Mouse (Mus musculus) spleen, adult 12 weeks (tissue): ENCODE data around the gene Ntm.

Experiments
- DNase-seq: peaks from one replicate; pipeline ENCODE4 v3.0.0; 2022; ENCODE audit warnings: low spot score

Ntm gene

GRCm38 (mm10) chr9:29409216-29409907, 553.6 kb downstream of the Ntm start:
- no peak for DNase-seq

- no peak for DNase-seq
Measured at GRCm38 (mm10) chr9:29407954-29408353, 555.0 kb downstream of the Ntm start.

DNA sequence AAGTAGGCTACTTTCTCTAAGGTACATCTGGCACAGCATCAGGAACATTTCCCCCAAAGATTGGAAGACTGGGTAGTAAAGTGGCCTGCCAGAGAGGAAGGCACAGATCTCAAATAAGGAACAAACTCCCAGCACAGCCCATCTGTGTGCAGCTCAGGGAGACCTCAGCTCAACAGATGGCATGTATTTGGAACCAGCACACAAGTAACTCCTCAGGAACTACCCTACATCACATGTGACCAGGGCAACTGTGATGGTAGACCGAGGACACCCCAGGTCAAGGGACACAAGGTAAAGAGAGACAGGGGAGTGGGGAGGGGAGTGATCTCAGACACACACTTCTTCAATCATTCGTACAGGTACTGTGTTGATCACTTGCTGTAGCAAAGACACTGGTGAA, 556.0 kb downstream of the Ntm start:
- DNase-seq = no peak

GRCm38 (mm10) chr9:29406046-29406445, 556.9 kb downstream of the Ntm start:
- DNase-seq = no peak

GRCm38 (mm10) chr9:29400151-29400550, 562.8 kb downstream of the Ntm start:
- no peak for DNase-seq

- no peak for DNase-seq
Measured at GRCm38 (mm10) chr9:29396101-29396500, 566.8 kb downstream of the Ntm start.

DNA sequence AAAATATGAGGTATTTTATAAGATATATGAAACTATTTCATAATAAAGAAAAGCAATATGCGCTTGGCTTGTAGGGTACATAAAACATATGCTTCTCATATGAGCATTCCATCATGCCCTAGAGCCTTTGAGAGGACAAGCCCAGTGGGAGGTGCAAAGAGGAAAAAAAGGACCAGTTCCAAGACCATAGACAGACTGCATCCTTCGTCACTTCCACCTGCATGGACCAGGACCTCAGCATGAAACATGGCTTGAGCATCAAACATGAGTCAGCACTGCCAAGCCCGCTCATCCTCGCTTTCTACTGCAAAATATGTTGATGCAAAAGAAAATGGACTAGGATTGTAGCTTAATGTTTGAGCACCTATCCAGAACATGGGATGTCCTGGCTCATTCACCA, 569.8 kb downstream of the Ntm start:
- no peak for DNase-seq

DNA sequence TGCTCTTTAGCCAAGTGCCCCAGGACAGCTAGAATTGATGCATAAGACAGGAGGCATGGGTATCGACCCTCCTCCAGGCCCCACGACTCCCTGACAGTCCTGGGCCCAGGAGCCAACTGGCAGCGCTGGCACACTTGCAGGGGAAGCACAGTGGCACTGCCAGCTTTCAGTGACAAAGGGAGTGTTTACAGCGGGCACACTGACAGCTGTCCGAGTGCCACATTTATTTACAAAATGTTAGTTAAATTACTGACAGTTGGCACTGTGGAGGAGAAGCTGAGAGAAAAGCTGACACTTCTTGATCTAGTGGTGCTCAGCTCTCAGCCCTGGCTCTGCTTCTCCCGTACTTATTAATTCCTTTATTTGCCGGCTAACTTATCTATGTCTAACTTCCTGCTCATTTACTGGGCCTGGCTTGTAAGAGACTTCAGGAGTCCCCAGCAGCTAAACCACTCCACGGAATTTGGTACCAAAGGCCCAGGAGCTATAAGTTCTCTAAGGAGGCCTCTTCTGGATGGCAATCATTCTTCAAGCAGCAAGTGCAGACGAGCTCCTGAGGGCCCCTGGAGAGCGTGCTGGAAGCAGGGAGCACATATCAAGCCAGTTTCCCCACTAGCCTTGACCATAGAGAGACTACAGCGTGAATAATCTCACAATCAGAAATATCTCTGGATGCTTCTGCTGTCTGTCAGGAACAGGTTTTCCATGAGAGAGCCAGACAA, 572.0 kb downstream of the Ntm start:
- no peak for DNase-seq

- no peak for DNase-seq
Measured at GRCm38 (mm10) chr9:29389224-29389623, 573.7 kb downstream of the Ntm start.

GRCm38 (mm10) chr9:29387136-29387535, 575.8 kb downstream of the Ntm start:
- DNase-seq = no peak

DNA sequence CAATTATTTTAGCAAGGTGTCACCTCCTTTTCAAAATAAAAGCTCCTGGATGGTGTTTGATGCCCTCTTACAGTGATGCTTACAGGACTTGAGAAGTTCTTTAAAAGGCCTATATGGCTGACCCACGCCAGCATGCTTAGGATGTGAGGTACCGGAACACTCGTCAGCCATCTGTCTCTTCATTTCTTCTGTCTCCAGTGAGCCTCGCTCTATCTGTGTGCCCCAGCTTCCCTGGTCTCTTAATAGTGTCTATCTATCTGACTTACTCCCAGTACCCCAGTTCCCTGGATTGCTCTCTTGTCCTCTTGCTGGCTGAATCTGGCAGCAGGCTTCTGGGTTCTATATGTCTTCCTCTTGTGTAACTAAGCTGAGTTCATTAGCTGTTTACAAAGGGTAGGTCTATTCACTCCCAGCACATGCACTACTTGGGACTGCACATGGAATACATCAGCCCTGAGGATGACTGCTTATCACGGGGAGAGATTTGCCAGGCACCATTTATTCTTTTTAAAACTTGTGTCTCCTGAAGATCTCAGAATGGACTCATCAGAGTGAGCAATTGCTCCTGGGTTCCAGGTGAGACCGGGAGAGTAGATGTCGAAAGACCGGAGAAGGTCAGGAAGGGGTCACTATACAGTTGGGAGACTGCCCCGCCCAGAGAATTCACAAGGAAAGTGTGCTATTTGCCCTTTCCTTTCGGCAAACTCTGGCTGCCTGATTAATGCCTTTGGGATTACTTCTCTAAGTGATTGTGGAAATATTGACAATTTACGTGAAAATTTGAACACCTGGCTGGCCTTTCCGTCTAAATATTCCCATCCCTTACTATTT, 585.6 kb downstream of the Ntm start:
- no peak for DNase-seq

DNA sequence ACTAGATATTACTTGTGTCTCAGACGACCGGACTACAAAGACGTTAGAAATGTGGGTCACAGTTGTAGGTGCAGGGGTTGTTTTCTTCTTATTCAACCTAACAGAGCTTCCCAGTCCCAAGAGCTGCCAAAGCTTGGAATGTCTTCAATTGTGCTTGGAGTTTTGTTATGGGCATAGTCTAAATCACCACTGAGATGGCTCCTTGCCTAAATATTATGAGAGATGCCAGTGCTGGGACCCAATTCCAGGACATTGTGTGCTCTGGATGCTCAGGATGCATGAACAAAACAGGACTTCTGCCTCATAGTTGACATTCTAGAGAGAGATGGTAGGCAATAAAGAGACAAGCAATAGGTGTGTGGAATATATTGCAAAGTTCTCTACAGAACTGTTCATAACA, 591.6 kb downstream of the Ntm start:
- DNase-seq = no peak

GRCm38 (mm10) chr9:29369621-29370020, 593.3 kb downstream of the Ntm start:
- no peak for DNase-seq

- no peak for DNase-seq
Measured at GRCm38 (mm10) chr9:29368291-29368690, 594.6 kb downstream of the Ntm start.

- DNase-seq = no peak
Measured at GRCm38 (mm10) chr9:29357796-29358195, 605.1 kb downstream of the Ntm start.

DNA sequence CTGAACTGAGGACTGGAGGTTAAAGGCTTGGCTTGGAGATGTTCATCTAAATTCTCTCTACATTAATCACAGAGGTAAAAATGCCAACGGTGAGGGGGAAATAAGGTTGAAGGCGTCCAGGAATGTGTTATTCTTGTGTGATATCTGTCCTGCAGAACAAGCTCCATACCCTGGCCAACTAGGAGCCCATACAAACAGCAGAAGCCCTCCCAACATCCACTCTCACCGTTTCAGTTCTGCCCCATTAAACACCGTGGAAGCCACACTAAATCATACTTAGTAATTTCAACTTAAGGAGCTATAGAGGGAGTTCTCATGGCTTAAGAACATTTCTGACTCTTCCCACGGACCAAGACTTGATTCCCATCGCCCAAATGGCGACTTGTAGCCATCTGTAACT, 620.6 kb downstream of the Ntm start:
- DNase-seq = no peak

DNA sequence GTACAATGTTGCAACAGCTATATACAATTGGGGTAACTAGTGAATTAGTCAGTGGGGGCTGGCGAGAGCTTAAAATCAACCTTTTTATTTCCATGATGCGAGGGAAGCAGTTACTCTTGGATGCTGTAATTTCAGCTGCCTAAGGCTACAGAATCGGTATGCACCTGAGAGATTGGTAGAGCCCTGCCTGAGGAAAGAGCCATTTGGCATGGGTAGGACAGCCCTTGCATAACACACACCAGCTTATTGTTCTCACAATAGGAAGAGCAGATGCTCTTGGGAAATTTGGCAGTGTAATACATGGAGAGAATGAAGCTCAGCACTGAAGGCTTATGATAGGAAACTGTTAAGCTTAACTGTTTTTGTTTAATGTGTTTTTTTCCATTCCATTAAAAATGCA, 621.6 kb downstream of the Ntm start:
- DNase-seq = no peak

GRCm38 (mm10) chr9:29335671-29336070, 627.3 kb downstream of the Ntm start:
- DNase-seq = no peak

GRCm38 (mm10) chr9:29332296-29333090, 630.4 kb downstream of the Ntm start:
- no peak for DNase-seq

DNA sequence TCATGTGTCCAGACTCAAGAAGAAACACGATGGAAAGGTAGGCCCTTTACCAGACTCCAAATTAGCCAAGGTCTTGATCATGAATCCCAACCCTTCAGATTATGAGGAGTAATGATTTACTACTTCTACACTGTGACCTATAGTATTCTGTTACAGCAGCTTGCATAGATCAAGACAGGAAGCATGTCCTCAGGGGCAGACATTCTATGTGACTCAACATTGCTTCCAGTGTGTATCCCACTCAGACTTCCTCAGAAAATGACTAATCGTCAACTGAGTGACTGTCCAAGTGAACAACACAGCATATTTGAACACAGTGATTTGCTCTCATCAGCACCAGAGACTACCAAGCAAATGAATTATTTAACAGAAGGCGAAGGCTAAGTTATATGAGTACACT, 632.5 kb downstream of the Ntm start:
- no peak for DNase-seq

- no peak for DNase-seq
Measured at GRCm38 (mm10) chr9:29326283-29326682, 636.7 kb downstream of the Ntm start.

DNA sequence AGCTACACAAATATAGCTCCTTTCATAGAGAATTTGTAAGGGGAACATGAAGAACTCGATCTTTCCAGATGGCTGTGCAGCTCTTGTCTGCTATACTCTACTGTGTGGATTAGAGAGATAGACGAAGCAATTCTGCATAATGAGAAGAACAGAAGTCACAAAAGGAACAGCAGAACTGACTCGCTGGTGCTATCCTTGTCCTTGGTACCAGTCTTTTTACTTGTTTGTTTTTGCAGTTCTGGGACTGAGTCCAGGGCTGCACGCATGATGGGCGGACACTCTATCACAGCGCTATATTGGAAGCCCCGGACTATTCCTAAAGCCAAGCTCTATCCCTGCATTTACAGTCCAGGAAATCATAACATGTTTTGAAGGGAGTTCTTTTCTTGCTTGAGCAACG, 637.8 kb downstream of the Ntm start:
- DNase-seq = no peak
